Mouse (Mus musculus): Measurements from ENCODE around the gene Grb10. TPM values are rescaled to one million over a fixed set of nuclear protein-coding genes. Genes with fewer than 3 reads are reported as not detected.

Gene Grb10
- polyA plus RNA-seq, 1 experiment = 12.1 TPM

DNA sequence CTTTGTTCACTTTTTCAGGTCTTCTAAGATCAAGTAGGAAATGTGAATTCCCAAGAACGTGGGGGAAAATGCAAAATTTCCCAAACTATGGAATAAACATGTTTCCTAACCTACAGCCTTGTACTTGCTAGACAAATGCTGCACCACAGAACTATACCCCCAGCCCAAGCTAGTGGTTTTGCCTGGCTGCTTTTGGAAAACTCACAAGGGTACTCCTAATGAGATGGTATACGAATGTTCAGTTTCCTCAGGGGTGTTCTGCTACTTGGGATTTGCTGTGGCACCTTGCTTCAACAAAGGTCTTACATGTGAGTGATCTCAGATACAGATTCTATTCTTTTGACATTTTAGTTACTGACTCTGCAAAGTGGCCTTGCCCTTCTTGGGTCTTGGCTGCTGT, 75.4 kb downstream of the Grb10 start:
- TF ChIP-seq CTCF (IDR thresholded peaks at IDR 0.05; ENCODE audit: control insufficient read depth, insufficient read depth, insufficient replicate concordance, low read depth, low read length) (no peak), POLR2A (IDR thresholded peaks at IDR 0.05; ENCODE audit: control insufficient read depth, low read depth, low read length) (no peak)
- H3K36me3 ChIP-seq (ENCODE audit: control insufficient read depth, insufficient read depth, low read length) = no peaks in the 10 kb centered on the region

DNA sequence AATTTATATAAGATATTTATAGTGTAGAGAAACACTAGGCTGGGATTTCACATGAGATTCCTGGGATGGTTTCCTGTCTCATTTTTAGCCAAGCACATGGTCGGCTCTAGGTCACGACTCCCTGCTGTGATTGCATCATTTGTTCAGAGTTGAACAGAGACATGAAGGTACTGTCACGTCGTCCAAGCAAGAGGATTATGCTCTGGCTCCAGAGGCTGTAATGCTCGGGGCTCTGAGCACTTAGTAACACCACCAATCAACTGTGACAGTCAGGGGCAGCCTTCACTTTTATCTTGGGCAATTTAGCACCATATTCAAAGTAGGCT, 75.9 kb downstream of the Grb10 start:
- Histone ChIP-seq H3K4me1 (ENCODE audit: control insufficient read depth, insufficient read depth, low read length) (no peaks in the 10 kb centered on the region), H3K4me3 (ENCODE audit: control insufficient read depth, low read depth, low read length) (no peak overlapping the region), H3K36me3 (ENCODE audit: control insufficient read depth, insufficient read depth, low read length) (no peaks in the 10 kb centered on the region), H3K27me3 (ENCODE audit: control insufficient read depth, insufficient read depth, low read length) (no peaks in the 10 kb centered on the region), H3K27ac (ENCODE audit: control insufficient read depth, insufficient read depth, low read depth, low read length) (no peak overlapping the region)
- no peak for TF ChIP-seq POLR2A (IDR thresholded peaks at IDR 0.05; ENCODE audit: control insufficient read depth, low read depth, low read length)
- TF ChIP-seq CTCF (IDR thresholded peaks at IDR 0.05; ENCODE audit: control insufficient read depth, insufficient read depth, insufficient replicate concordance, low read depth, low read length) = no peak

More for the DNA sequence above, 75.4 kb downstream of the Grb10 start:
- no peaks in the 10 kb centered on the region for H3K4me1 ChIP-seq (ENCODE audit: control insufficient read depth, insufficient read depth, low read length)
- H3K4me3 ChIP-seq (ENCODE audit: control insufficient read depth, low read depth, low read length) = no peak overlapping the region
- H3K27ac ChIP-seq (ENCODE audit: control insufficient read depth, insufficient read depth, low read depth, low read length) = no peak overlapping the region
- no peaks in the 10 kb centered on the region for H3K27me3 ChIP-seq (ENCODE audit: control insufficient read depth, insufficient read depth, low read length)

DNA sequence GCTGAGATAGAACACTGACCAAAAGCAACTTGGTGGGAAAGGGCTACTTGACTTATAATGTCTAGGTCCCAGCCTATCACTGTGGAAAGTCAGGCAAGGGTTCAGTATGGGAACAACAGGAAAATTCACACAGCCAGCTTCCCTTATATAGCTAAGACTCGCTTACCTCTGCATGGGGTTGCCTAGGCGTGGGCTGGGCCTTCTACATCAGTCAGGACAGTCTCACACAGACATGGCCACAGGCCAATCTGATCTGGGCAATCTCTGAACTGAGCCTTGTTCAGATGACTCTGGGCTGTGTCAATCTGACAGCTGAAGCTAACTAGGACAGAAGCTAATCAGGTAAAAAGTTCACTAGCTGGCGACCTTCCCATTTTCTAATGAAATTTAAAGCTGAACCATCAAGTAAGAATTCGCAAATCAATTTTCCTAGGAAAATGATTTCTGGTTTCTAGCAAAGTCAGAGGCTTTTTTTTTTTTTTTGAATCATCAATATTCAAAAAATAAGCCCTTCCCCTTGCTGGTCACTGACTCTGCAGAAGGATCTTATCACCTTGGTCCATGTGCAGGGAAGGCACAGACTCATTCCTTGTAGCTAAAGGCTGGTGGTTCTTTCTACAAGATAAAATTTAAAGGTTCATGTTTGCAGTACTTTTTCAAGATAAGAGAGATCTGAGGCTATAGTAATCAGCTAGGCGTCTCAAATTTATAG, 76.4 kb downstream of the Grb10 start:
- Histone ChIP-seq H3K27me3 (ENCODE audit: control insufficient read depth, insufficient read depth, low read length) (no peaks in the 10 kb centered on the region), H3K4me1 (ENCODE audit: control insufficient read depth, insufficient read depth, low read length) (no peaks in the 10 kb centered on the region), H3K36me3 (ENCODE audit: control insufficient read depth, insufficient read depth, low read length) (no peaks in the 10 kb centered on the region), H3K27ac (ENCODE audit: control insufficient read depth, insufficient read depth, low read depth, low read length) (no peak overlapping the region), H3K4me3 (ENCODE audit: control insufficient read depth, low read depth, low read length) (no peak overlapping the region)
- TF ChIP-seq CTCF (IDR thresholded peaks at IDR 0.05; ENCODE audit: control insufficient read depth, insufficient read depth, insufficient replicate concordance, low read depth, low read length) = no peak
- no peak for TF ChIP-seq POLR2A (IDR thresholded peaks at IDR 0.05; ENCODE audit: control insufficient read depth, low read depth, low read length)

DNA sequence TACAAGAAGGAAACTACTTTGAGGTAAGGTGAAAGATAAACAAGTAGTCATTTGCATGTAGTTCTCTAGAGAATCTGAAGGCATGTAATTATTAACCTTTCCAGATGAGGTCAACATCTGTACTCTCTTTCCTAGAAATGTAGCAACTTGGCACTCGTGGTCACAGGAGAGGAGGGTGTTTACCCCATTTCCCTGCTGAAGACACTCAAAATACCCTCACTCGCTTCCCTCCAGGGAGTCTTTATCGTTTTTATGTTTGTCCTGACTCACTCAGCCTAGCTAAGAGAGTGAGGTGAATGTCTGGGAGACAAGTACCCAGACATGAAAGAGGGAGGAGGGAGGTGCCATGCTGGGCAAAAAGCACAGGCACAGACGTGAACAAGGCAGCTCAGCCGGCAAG, 77.6 kb downstream of the Grb10 start:
- no peak for TF ChIP-seq CTCF (IDR thresholded peaks at IDR 0.05; ENCODE audit: control insufficient read depth, insufficient read depth, insufficient replicate concordance, low read depth, low read length)
- TF ChIP-seq POLR2A (IDR thresholded peaks at IDR 0.05; ENCODE audit: control insufficient read depth, low read depth, low read length) = no peak
- Histone ChIP-seq H3K27me3 (ENCODE audit: control insufficient read depth, insufficient read depth, low read length) (no peaks in the 10 kb centered on the region), H3K27ac (ENCODE audit: control insufficient read depth, insufficient read depth, low read depth, low read length) (no peak overlapping the region), H3K4me3 (ENCODE audit: control insufficient read depth, low read depth, low read length) (no peak overlapping the region), H3K36me3 (ENCODE audit: control insufficient read depth, insufficient read depth, low read length) (no peaks in the 10 kb centered on the region), H3K4me1 (ENCODE audit: control insufficient read depth, insufficient read depth, low read length) (no peaks in the 10 kb centered on the region)

DNA sequence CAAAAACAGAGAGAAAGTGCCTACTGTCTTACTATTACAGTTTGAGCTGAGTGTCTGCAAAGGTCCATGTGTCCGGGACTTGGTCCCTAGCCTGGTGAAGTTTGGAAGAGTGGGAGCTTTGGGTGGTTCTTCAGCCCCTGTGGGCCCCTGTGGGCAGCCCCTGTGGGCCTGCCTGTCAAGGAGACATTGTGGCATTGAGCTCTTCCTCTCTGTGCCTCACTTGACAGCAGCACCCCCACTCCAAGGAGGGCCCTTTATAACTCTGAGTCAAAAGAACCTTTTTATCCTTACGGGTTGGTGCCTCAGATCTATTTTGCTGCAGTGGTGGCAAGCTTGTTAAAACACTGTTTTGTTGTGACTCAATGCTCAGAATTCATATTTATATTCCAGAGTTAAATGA, 78.3 kb downstream of the Grb10 start:
- no peak overlapping the region for H3K27ac ChIP-seq (ENCODE audit: control insufficient read depth, insufficient read depth, low read depth, low read length)

DNA sequence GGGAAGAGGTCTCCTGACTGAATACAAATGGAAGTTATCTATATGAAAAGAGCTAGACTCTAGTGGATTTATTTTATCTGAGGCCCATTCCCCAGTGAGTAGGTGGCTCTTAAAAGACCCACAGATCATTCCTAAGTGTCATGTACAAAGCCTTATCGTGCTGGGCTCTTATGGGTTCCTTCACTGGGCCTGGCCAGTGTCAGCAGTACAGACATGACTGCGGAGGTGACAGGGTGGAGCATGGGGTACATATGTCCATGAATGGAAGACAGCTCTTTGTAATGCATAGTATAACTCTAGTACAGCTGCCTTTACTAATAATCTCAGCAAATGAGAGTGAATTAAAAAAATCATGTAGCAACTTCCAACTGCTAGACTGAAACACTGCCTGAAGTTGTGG, 80.0 kb downstream of the Grb10 start:
- no peak overlapping the region for H3K4me3 ChIP-seq (ENCODE audit: control insufficient read depth, low read depth, low read length)
- no peaks in the 10 kb centered on the region for H3K4me1 ChIP-seq (ENCODE audit: control insufficient read depth, insufficient read depth, low read length)
- H3K36me3 ChIP-seq (ENCODE audit: control insufficient read depth, insufficient read depth, low read length) = no peaks in the 10 kb centered on the region
- H3K27ac ChIP-seq (ENCODE audit: control insufficient read depth, insufficient read depth, low read depth, low read length) = no peak overlapping the region
- TF ChIP-seq CTCF (IDR thresholded peaks at IDR 0.05; ENCODE audit: control insufficient read depth, insufficient read depth, insufficient replicate concordance, low read depth, low read length) (no peak), POLR2A (IDR thresholded peaks at IDR 0.05; ENCODE audit: control insufficient read depth, low read depth, low read length) (no peak)
- no peaks in the 10 kb centered on the region for H3K27me3 ChIP-seq (ENCODE audit: control insufficient read depth, insufficient read depth, low read length)

More for the DNA sequence above, 78.3 kb downstream of the Grb10 start:
- TF ChIP-seq POLR2A (IDR thresholded peaks at IDR 0.05; ENCODE audit: control insufficient read depth, low read depth, low read length) = no peak
- no peak for TF ChIP-seq CTCF (IDR thresholded peaks at IDR 0.05; ENCODE audit: control insufficient read depth, insufficient read depth, insufficient replicate concordance, low read depth, low read length)
- Histone ChIP-seq H3K4me1 (ENCODE audit: control insufficient read depth, insufficient read depth, low read length) (no peaks in the 10 kb centered on the region), H3K36me3 (ENCODE audit: control insufficient read depth, insufficient read depth, low read length) (no peaks in the 10 kb centered on the region), H3K4me3 (ENCODE audit: control insufficient read depth, low read depth, low read length) (no peak overlapping the region), H3K27me3 (ENCODE audit: control insufficient read depth, insufficient read depth, low read length) (no peaks in the 10 kb centered on the region)

DNA sequence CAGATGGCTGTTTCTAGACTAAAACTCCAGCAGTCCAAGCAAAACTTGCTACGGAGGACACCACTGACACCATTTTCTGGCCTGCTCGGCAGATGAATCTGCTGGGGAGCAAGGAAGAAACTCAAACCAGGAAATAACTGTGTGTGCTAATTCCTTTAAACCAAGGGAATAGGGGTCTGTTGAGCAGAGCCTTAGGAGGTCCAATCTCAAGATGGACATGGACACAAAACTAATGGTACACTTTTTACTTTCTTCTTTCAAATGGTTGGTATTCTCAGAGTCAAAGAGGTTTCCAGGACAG, 80.5 kb downstream of the Grb10 start:
- no peak overlapping the region for H3K27ac ChIP-seq (ENCODE audit: control insufficient read depth, insufficient read depth, low read depth, low read length)
- H3K27me3 ChIP-seq (ENCODE audit: control insufficient read depth, insufficient read depth, low read length) = no peaks in the 10 kb centered on the region
- H3K4me1 ChIP-seq (ENCODE audit: control insufficient read depth, insufficient read depth, low read length) = no peaks in the 10 kb centered on the region
- H3K4me3 ChIP-seq (ENCODE audit: control insufficient read depth, low read depth, low read length) = no peak overlapping the region
- H3K36me3 ChIP-seq (ENCODE audit: control insufficient read depth, insufficient read depth, low read length) = no peaks in the 10 kb centered on the region
- TF ChIP-seq POLR2A (IDR thresholded peaks at IDR 0.05; ENCODE audit: control insufficient read depth, low read depth, low read length) (no peak), CTCF (IDR thresholded peaks at IDR 0.05; ENCODE audit: control insufficient read depth, insufficient read depth, insufficient replicate concordance, low read depth, low read length) (no peak)

Data from testis, adult 2 months (tissue).